Mouse (Mus musculus) ES-Bruce4 (cell line): ENCODE measurements around the gene Tekt5.

Experiments used
- EP300 ChIP-seq: IDR thresholded peaks from 2 replicates; pipeline ENCODE4 v1.6.1; 2011; ENCODE audit warnings: low read depth, low read length; ENCODE audit not compliant: insufficient read depth
- POLR2A ChIP-seq: IDR thresholded peaks from one replicate; pipeline ENCODE4 v1.8.1; 2011; ENCODE audit warnings: low read length; ENCODE audit not compliant: insufficient read depth

GRCm38 (mm10) chr16:10311989-10312388 lies 83.3 kb downstream of the Tekt5 start:
- TF ChIP-seq POLR2A (no peak), EP300 (no peak)
